Mouse (Mus musculus): ENCODE results near the gene Gatc. TPM values are rescaled to one million over a fixed set of nuclear protein-coding genes. Genes with fewer than 3 reads are reported as not detected.

Gene Gatc
- polyA plus RNA-seq, 1 experiment from 2014 or later = 24.2 TPM

GRCm38 (mm10) chr5:115300792-115301614 lies 40.0 kb downstream of the Gatc start, which contains the start of gene Dynll1:
Gene Dynll1 (minus strand): TSS chr5:115300999.
- H3K9ac ChIP-seq = peak within 1 kb of the TSS; percentile 95
- peak within 1 kb of the TSS; percentile 83 for H3K4me2 ChIP-seq
- peaks cover 28% of the 10 kb centered on the region for H3K4me1 ChIP-seq
- peak within 1 kb of the TSS; percentile 96 for H3K27ac ChIP-seq
- H3K9me3 ChIP-seq = no peaks in the 10 kb centered on the region
- no peaks in the 10 kb centered on the region for H3K27me3 ChIP-seq
- WGBS = under 1% methylated on average over 65 of the region's 66 CpGs
- peaks cover 30% of the 10 kb centered on the region for H3K36me3 ChIP-seq
- H3K4me3 ChIP-seq = peak within 1 kb of the TSS; percentile 93
- peak; percentile 97 for ATAC-seq (ENCODE audit: borderline replicate concordance, extremely low read depth, low FRiP score, low TSS enrichment)

- H3K4me3 ChIP-seq = peak overlapping the region; percentile 93
- peaks cover 37% of the 10 kb centered on the region for H3K36me3 ChIP-seq
- peak overlapping the region; percentile 95 for H3K9ac ChIP-seq
- H3K9me3 ChIP-seq = no peaks in the 10 kb centered on the region
- under 1% methylated on average over 46 of the region's 46 CpGs for WGBS
- ATAC-seq (ENCODE audit: borderline replicate concordance, extremely low read depth, low FRiP score, low TSS enrichment) = peak; percentile 0
- H3K27ac ChIP-seq = peak overlapping the region; percentile 96
- H3K27me3 ChIP-seq = no peaks in the 10 kb centered on the region
- H3K4me2 ChIP-seq = peak overlapping the region; percentile 60
- peaks cover 28% of the 10 kb centered on the region for H3K4me1 ChIP-seq
Measured at GRCm38 (mm10) chr5:115300035-115300744, 40.8 kb downstream of the Gatc start.

- WGBS = 65% methylated on average over 10 of the region's 10 CpGs
- Histone ChIP-seq H3K9me3 (no peaks in the 10 kb centered on the region), H3K9ac (no peak overlapping the region), H3K27ac (no peak overlapping the region), H3K27me3 (no peaks in the 10 kb centered on the region), H3K4me1 (peaks cover 20% of the 10 kb centered on the region), H3K4me2 (no peak overlapping the region), H3K36me3 (peaks cover 53% of the 10 kb centered on the region), H3K4me3 (no peak overlapping the region)
- ATAC-seq (ENCODE audit: borderline replicate concordance, extremely low read depth, low FRiP score, low TSS enrichment) = no peak
Measured at GRCm38 (mm10) chr5:115296347-115296746, 44.6 kb downstream of the Gatc start.

GRCm38 (mm10) chr5:115294173-115294572 lies 46.8 kb downstream of the Gatc start:
- H3K36me3 ChIP-seq = peaks cover 64% of the 10 kb centered on the region
- H3K4me3 ChIP-seq = no peak overlapping the region
- ATAC-seq (ENCODE audit: borderline replicate concordance, extremely low read depth, low FRiP score, low TSS enrichment) = no peak
- no peak overlapping the region for H3K4me2 ChIP-seq
- 92% methylated on average over 8 of the region's 8 CpGs for WGBS
- H3K27ac ChIP-seq = no peak overlapping the region
- no peaks in the 10 kb centered on the region for H3K9me3 ChIP-seq
- no peaks in the 10 kb centered on the region for H3K27me3 ChIP-seq
- no peak overlapping the region for H3K9ac ChIP-seq
- H3K4me1 ChIP-seq = peaks cover 14% of the 10 kb centered on the region

GRCm38 (mm10) chr5:115284735-115285134 lies 56.2 kb downstream of the Gatc start:
- H3K4me2 ChIP-seq = no peak overlapping the region
- H3K4me3 ChIP-seq = no peak overlapping the region
- H3K27ac ChIP-seq = no peak overlapping the region
- H3K27me3 ChIP-seq = no peaks in the 10 kb centered on the region
- 89% methylated on average over 3 of the region's 3 CpGs for WGBS
- no peak for ATAC-seq (ENCODE audit: borderline replicate concordance, extremely low read depth, low FRiP score, low TSS enrichment)
- peaks cover 6% of the 10 kb centered on the region; the same call in 1 of the 2 replicates for H3K4me1 ChIP-seq
- H3K9me3 ChIP-seq = no peaks in the 10 kb centered on the region
- H3K9ac ChIP-seq = no peak overlapping the region
- peaks cover 18% of the 10 kb centered on the region for H3K36me3 ChIP-seq

Other genes with a start within 250 kb of the Gatc start
- gene Gm10401, start 242.9 kb downstream of the Gatc start, polyA plus RNA-seq (2015; fragmentation: Nextera tagmentation; extraction: Ambion mirVana) = 26.9 and 32.3 TPM in 2 replicates
- 76.3 and 76.4 TPM in 2 replicates for gene Acads, start 221.8 kb downstream of the Gatc start, polyA plus RNA-seq (2015; fragmentation: Nextera tagmentation; extraction: Ambion mirVana)
- 39.9 and 41.0 TPM in 2 replicates for gene Unc119b, start 206.2 kb downstream of the Gatc start, polyA plus RNA-seq (2015; fragmentation: Nextera tagmentation; extraction: Ambion mirVana)
- gene Mlec, start 183.0 kb downstream of the Gatc start, polyA plus RNA-seq (2015; fragmentation: Nextera tagmentation; extraction: Ambion mirVana) = 75.4 and 77.0 TPM in 2 replicates
- gene Cabp1, start 146.8 kb downstream of the Gatc start, polyA plus RNA-seq (2015; fragmentation: Nextera tagmentation; extraction: Ambion mirVana) = 1.4 and 2.1 TPM in 2 replicates
- gene Pop5, start 105.3 kb downstream of the Gatc start, polyA plus RNA-seq (2015; fragmentation: Nextera tagmentation; extraction: Ambion mirVana) = 105 and 112 TPM in 2 replicates
- 141 and 150 TPM in 2 replicates for gene Rnf10, start 68.3 kb downstream of the Gatc start, polyA plus RNA-seq (2015; fragmentation: Nextera tagmentation; extraction: Ambion mirVana)
- gene Coq5, start 61.5 kb downstream of the Gatc start, polyA plus RNA-seq (2015; fragmentation: Nextera tagmentation; extraction: Ambion mirVana) = 37.6 and 40.4 TPM in 2 replicates
- gene Dynll1, start 40.2 kb downstream of the Gatc start, polyA plus RNA-seq (2015; fragmentation: Nextera tagmentation; extraction: Ambion mirVana) = 1,439 and 1,513 TPM in 2 replicates
- 262 and 286 TPM in 2 replicates for gene Srsf9, start 14.0 kb downstream of the Gatc start, polyA plus RNA-seq (2015; fragmentation: Nextera tagmentation; extraction: Ambion mirVana)
- gene Triap1, start within 50 bp of the Gatc start, polyA plus RNA-seq (2015; fragmentation: Nextera tagmentation; extraction: Ambion mirVana) = 65.4 and 66.0 TPM in 2 replicates
- 891 and 915 TPM in 2 replicates for gene Cox6a1, start 7.8 kb upstream of the Gatc start, polyA plus RNA-seq (2015; fragmentation: Nextera tagmentation; extraction: Ambion mirVana)
- 9.4 and 9.7 TPM in 2 replicates for gene Msi1, start 88.4 kb upstream of the Gatc start, polyA plus RNA-seq (2015; fragmentation: Nextera tagmentation; extraction: Ambion mirVana)
- 4.7 and 7.0 TPM in 2 replicates for gene Pla2g1b, start 125.1 kb upstream of the Gatc start, polyA plus RNA-seq (2015; fragmentation: Nextera tagmentation; extraction: Ambion mirVana)
- 27.2 and 30.4 TPM in 2 replicates for gene Sirt4, start 143.5 kb upstream of the Gatc start, polyA plus RNA-seq (2015; fragmentation: Nextera tagmentation; extraction: Ambion mirVana)
- 57.1 and 58.6 TPM in 2 replicates for gene Pxn, start 165.5 kb upstream of the Gatc start, polyA plus RNA-seq (2015; fragmentation: Nextera tagmentation; extraction: Ambion mirVana)
- 1,589 and 1,600 TPM in 2 replicates for gene Rplp0, start 218.3 kb upstream of the Gatc start, polyA plus RNA-seq (2015; fragmentation: Nextera tagmentation; extraction: Ambion mirVana)
- 35.6 and 40.0 TPM in 2 replicates for gene Gcn1l1, start 224.1 kb upstream of the Gatc start, polyA plus RNA-seq (2015; fragmentation: Nextera tagmentation; extraction: Ambion mirVana)

All from lung, embryonic 15.5 days (tissue).